Mouse (Mus musculus): ENCODE measurements around the gene Copb1. TPM values are rescaled to one million over a fixed set of nuclear protein-coding genes. Genes with fewer than 3 reads are reported as not detected.
"Not testable (repeated sequence)": the region's sequence is repeated elsewhere in the genome, so short reads cannot be mapped to it uniquely, and the experiment has no call there.

Copb1 gene
- total RNA-seq, 4 experiments from 2014 or later, result 35.2 to 41.6 (median 38.7) TPM

- DNase-seq (ENCODE audit: low spot score), result no peak
These were observed 34.1 kb downstream of the Copb1 start for GRCm38 (mm10) chr7:114220433-114220832.

DNA sequence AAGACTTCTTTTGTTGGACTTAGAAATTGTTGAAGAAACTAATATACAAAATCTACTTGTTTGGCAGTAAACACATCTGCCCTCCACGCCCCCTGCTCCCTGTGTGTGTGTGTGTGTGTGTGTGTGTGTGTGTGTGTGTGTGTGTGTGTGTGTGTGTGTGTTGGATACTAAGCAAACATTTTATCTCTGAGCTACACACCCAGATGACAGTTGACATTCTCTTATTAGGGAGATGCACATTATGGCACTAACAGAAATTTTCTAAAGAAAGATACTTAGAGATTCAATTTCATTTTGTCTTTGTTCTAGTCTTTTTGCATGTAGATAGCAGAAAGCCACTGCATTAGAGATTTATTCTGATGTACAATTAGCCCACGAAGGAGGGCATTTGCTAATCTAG is 37.6 kb downstream of the Copb1 start:
- DNase-seq (ENCODE audit: low spot score), result no peak

DNA sequence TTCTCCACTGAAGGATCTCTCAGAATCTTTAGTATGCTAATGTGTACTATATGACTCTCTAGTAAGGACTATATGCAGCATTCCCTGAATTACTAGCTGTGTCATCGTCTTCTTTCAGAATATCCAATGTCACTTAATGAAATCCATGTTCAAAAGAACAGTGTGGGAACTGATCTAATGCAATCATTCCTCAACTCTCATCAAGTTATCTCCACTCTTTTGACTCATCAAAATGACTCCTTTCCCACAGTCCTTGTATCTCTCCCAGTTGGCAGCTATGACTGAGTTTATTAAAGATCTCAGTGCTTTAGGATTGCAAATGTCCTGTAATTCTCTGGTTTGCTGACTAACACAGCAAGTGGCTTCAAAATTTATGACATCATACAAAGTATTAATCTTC is 40.1 kb downstream of the Copb1 start:
- DNase-seq (ENCODE audit: low spot score), result no peak

DNA sequence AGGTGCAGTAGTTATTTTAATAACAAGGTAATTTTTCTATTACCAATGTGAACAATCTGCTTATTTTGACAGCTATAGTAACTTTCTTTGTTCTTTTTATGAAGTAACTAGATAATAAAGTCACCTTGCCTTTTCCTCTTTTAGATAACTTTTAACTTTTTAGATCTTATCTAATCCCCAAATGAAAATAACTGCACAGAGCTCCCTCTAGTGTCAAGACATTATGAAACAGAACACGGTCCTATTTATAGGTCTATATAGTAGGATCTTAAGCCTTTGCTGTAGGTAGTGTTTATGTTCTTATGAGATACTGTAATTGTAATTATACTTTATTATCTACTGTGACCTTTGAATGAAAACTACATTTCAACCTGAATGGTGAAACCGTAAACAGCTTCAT is 41.0 kb downstream of the Copb1 start:
- peak; percentile 53 for DNase-seq (ENCODE audit: low spot score)

DNA sequence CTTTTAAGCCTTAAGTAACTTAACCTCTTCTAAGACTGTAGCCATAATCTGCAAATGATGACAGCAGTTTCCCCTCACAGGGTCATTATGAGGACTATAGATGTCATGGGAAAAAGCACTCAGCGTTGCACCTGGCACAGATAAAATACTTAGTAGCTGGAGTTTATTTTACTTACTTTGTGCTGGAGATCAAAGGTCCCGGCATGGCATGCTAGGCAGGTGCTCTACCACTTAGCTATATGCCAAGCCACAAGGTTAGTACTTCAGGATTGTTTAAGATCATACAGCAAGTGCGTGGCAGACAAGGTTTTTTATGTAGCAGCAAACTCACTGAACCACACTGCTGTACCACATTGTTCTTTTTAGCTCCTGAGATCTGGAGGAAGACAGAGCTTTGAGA is 43.9 kb downstream of the Copb1 start:
- DNase-seq (ENCODE audit: low spot score), result no peak

GRCm38 (mm10) chr7:114209841-114210240 is 44.7 kb downstream of the Copb1 start:
- DNase-seq (ENCODE audit: low spot score), result no peak

DNA sequence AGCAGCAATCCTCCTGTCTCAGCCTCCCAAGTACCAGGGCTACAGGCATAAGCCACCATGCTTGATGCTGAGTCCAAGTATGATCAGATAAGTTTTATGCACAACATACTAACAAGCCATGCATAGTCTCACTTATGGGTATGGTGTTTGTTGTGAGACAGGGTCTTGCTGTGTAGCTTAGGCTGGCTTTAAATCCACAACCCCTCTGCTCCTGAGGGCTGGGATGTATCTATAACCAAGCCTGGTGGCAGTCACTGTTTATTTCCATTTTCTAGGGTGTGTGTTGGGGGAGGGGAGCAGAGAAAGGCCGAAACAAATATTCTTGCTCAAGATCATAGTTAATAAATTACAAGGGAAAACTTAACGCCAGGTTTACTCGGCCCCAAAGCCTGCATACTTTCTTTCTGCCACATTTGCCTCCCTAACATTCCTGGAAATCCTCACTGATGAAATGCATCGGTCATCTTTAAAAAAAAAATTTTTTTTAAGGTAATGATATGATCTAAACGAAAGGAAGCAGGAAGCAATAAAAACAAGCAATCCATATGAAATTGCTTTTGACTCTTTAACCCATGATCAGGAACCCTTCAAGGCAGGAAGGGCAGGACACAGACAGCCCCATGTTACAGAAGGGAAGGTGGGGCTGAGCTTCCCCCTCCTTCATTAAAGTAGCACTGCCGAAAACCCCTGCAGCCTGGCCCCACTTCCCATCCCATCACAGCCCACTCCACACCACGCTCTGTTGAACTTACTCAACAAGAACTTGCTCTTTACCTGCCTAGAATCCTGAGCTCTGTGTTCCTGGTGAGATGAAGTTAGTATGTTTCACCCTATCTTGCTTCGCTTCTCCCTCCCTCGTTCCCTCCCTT is 50.8 kb downstream of the Copb1 start:
- no peak for DNase-seq (ENCODE audit: low spot score)

GRCm38 (mm10) chr7:114202972-114203404 is 51.5 kb downstream of the Copb1 start:
- no peak for DNase-seq (ENCODE audit: low spot score)

DNA sequence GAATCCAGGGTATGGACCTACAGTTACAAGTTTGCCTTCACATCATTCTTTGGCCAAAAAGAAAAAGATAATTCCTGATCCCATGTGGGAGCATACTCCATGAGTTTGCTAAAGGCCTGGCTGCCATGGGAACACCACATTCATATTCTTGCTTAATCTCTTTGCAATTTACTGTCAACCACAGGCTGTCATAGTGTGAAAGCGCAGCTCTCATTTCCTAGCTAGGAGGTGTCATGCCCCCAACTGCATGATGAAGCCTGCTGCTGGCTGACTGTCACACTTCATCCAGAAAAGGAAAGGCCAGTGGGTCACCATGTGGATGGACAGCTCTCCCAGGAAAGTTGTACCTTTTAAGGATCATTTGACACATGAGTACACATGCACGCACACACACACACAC is 53.9 kb downstream of the Copb1 start:
- no peak for DNase-seq (ENCODE audit: low spot score)

DNA sequence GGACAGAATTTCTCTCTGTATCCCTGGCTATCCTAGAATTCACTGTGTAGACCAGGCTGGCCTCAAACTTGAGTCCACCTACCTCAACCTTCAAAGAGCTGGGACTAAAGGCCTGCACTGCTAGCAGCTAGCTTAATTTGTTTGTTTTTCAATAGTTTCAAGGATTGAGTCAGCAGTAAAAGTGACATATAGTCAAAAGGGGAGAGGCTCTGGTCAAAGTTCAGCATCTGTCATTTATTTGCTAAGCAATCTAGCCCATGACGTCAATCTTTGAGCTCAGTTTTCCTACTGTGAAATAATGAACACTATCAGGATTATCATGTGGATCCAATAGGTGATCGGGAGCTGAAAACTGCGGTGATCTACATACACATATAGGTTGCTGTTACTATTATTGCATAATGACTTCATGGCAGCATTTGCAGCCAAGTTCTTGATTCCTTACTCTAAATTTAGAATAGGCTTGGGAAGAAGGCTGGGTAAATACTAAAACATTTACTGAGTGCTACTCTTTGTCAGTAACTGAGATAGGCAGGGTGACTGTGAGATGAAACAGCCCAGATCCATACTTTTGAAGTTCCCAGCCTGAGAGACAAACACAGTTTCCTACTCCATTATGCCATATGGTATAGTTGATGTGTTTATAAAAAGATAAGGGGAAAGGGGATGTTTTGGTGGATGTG is 54.9 kb downstream of the Copb1 start:
- DNase-seq (ENCODE audit: low spot score), result peak; percentile 45

- no peak for DNase-seq (ENCODE audit: low spot score)
These were observed 56.3 kb downstream of the Copb1 start for GRCm38 (mm10) chr7:114198252-114198651.

DNA sequence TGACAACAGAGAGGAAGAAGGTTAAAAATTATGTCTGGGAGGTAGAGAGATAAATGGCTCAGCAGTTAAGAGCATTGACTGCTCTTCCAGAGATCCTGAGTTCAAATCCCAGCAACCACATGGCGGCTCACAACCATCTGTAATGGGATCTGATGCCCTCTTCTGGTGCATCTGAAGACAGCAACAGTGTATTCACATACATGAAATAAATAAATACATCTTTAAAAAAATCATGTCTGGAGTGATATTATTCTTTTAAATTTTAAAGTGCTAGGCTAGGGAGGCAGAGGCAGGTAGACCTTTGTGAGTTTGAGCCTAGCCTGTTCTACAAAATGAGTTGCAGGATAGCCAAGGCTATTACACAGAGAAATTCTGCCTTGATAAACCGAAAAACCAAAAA is 57.9 kb downstream of the Copb1 start:
- DNase-seq (ENCODE audit: low spot score), result not testable (repeated sequence)

DNA sequence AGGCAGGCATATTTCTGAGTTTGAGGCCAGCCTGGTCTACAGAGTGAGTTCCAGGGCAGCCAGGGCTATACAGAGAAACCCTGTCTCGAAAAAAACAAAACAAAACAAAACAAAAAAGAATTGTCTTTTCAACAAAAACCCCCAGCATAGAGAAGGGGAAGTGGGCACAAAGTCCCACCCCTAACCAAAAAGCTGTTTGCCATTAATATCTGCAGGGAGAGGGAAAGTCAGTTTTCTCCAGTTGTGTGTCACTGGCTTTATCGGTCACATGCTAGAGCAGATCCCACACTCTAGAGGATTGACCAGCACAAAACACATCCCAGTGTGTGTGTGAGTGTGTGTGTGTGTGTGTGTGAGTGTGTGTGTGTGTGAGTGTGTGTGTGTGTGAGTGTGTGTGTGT is 59.7 kb downstream of the Copb1 start:
- not testable (repeated sequence) for DNase-seq (ENCODE audit: low spot score)

DNA sequence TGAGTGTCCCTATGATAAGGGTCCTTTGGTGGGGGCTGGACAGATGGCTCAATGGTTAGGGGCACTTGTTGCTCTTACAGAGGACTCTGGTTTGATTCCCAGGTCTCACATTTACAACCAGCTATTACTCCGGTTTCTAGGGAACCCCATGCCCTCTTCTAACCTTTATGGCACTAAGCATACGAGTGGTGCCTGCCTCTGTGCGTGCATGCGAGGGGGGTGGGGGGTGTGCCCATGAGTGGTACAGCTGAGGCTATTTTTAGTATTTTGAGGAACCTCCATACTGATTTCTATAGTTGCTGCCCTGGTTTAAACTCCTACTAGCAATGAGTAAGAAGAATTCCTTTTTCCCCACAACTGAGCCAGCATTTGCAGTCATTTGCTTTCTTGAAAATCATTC is 60.3 kb downstream of the Copb1 start:
- DNase-seq (ENCODE audit: low spot score), result no peak

GRCm38 (mm10) chr7:114193284-114194067 is 61.0 kb downstream of the Copb1 start:
- DNase-seq (ENCODE audit: low spot score), result no peak

GRCm38 (mm10) chr7:114192581-114192980 is 61.9 kb downstream of the Copb1 start:
- no peak for DNase-seq (ENCODE audit: low spot score)

DNA sequence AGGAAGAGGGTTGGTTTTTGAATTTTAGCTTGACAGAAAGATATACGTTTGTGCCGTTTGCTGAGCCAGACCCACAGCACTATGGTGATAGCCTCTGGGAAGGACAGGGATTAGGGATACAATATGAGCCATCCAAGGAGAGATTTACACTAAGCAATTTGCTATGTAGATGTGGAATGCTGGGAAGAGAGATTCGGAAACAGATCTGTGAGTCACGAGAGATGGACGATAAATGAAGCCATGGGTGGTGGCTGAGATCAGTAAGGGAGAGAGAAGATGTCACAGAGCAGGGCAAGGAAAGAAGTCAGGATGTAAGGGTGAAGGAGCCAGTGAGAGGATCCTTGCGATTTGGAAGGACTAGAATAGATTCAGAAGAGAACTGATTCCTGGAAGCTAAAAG is 71.1 kb downstream of the Copb1 start:
- no peak for DNase-seq (ENCODE audit: low spot score)

DNA sequence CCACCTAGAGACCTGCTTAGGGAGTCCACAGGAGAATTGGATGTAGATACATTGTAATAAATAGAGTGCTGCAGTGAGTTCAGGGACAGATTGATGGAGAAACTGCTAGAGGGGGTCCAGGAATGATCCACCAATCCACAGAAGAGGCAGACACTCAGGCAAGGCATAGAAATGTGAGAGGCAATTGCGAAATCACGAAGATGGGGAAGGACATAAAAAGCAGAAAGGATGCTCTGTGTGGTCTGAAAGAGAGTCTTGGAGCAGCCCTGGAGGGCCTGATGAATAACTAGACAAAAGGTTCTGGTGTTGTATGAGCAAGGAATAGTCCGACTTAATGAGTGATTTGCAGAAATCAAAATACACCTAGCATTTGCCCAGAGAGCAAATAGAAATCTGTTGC is 71.8 kb downstream of the Copb1 start:
- DNase-seq (ENCODE audit: low spot score), result no peak

DNA sequence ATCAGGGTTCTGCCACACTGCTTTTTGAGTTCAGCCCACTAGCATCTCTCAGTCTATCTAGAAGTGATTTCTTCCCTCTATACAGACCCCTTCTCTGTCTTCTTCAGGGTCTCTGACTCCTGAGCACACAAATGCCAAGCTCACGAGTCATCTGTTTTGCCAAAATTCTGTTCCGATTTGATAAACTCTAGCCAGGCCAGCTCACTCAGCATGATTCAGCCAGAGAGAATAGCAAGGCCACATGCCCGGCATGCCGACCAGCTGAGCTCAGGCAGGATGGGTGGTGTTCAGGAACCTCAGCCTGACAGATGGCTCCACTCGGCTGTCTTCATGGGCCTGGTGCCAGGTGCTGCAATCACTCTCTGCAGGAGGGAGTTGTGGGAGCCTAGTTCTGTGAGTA is 73.1 kb downstream of the Copb1 start:
- DNase-seq (ENCODE audit: low spot score), result peak; percentile 81

DNA sequence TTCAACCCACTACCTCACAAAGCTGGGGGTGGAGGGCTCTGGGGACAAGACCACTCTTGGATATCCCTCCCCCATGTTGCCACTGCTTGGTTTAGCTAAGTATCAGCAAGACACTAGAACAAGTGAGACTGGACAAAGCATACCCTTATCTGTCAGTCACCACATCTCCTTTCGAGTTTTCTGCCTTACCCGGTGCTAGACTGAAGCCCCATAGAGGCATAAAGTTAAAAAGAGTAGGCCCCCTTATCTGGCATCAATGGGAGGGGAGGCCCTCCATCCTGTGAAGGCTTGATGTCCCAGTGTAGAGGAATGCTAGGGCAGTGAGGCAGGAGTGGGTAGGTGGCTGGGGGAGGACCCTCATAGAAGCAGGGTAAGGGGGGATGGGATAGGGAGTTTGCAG is 77.9 kb downstream of the Copb1 start:
- no peak for DNase-seq (ENCODE audit: low spot score)

GRCm38 (mm10) chr7:114171354-114172097 is 83.0 kb downstream of the Copb1 start:
- DNase-seq (ENCODE audit: low spot score), result no peak

GRCm38 (mm10) chr7:114169996-114170395 is 84.5 kb downstream of the Copb1 start:
- peak; percentile 33 for DNase-seq (ENCODE audit: low spot score)
